Mouse (Mus musculus) testis, adult 2 months (tissue): ENCODE data around the gene Papss1.

ENCODE experiments used
- CTCF ChIP-seq: fragments of 200-500 bp; IDR thresholded peaks from 2 replicates; pipeline ENCODE4 v1.5.1; 2012; ENCODE audit warnings: low read depth, mild to moderate bottlenecking, inconsistent platforms, low read length, moderate library complexity; ENCODE audit not compliant: control insufficient read depth, insufficient read depth, insufficient replicate concordance
- POLR2A ChIP-seq: fragments of 200-500 bp; IDR thresholded peaks from 2 replicates; pipeline ENCODE4 v1.6.1; 2012; ENCODE audit warnings: low read depth, mild to moderate bottlenecking, inconsistent platforms, low read length, moderate library complexity; ENCODE audit not compliant: control insufficient read depth

DNA sequence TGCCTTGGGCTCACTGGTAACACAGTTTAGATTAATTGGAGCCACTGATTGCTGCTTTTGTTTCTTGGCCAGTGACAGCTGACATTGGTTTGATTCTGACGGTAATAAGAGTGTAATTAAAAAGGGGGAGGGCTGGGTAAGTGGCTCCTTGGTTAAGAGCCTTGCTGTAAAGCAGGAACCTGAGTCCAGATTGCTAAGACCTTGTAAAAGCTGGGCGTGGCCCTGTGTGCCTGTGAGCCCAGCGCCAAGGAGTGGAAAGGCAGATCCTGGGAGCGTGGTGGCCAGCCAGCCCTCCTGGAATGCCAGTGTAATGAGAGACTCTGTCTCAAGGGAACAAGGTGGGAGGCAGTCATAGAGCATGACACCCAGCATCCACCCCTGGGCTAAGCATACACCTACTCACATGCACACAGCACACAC lies 38.4 kb downstream of the Papss1 start:
- TF ChIP-seq CTCF (no peak), POLR2A (no peak)
